Mouse (Mus musculus): Measurements from ENCODE around the gene Hist1h3i. TPM values are rescaled to one million over a fixed set of nuclear protein-coding genes. Genes with fewer than 3 reads are reported as not detected.
"Not testable (repeated sequence)": the region's sequence is repeated elsewhere in the genome, so short reads cannot be mapped to it uniquely, and the experiment has no call there.

Gene Hist1h3i
- 100 to 1,000 TPM; 145 to 150 TPM for total RNA-seq (2021)

GRCm38 (mm10) chr13:21783255-21783617 is at the start of gene Hist1h3i:
TSS of gene Hist1h3i (minus strand) at chr13:21783370.
- DNase-seq, result peak; percentile 27
- intact Hi-C loops (cut with DNase I), result no loop called here

- DNase-seq; intact Hi-C loops (cut with DNase I): not testable (repeated sequence)
Observed at GRCm38 (mm10) chr13:21831418-21832394, 48.5 kb upstream of the Hist1h3i start, which contains the start of gene Hist1h4n. TSS of gene Hist1h4n (minus strand) at chr13:21832196.

DNA sequence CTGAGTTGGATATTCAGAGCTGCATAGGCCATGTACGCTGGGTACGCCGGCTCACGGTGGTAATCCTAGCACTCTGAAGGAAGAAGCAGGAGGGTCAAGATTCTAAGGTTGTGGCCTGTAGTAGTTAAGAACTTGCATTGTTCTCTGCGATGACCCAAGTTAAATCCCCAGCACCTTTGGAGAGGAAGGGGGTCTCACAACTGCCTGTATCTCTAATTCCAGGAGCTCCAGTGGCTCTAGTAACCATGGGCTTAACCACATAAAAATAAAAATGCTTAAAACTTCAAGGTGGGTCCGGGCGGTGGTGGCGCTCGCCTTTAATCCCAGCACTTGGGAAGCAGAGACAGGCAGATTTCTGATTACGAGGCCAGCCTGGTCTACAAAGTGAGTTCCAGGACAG is 47.2 kb upstream of the Hist1h3i start:
- intact Hi-C loops (cut with DNase I), result no loop called here
- DNase-seq, result no peak

- intact Hi-C loops (cut with DNase I), result loop anchor here (10.0 kb wide), 1 partner anchor 196 kb away; no protein-coding TSS in a partner anchor
- DNase-seq, result no peak
Observed at GRCm38 (mm10) chr13:21828511-21828910, 45.3 kb upstream of the Hist1h3i start.

- not testable (repeated sequence) for DNase-seq
- intact Hi-C loops (cut with DNase I), result loop anchor here (10.0 kb wide), 1 partner anchor 205 kb away; no protein-coding TSS in a partner anchor
Observed at GRCm38 (mm10) chr13:21820082-21820890, 37.1 kb upstream of the Hist1h3i start.

- intact Hi-C loops (cut with DNase I); DNase-seq: not testable (repeated sequence)
Observed at GRCm38 (mm10) chr13:21812092-21812491, 28.9 kb upstream of the Hist1h3i start.

- intact Hi-C loops (cut with DNase I), result not testable (repeated sequence)
- DNase-seq, result peak; percentile 20
Observed at GRCm38 (mm10) chr13:21811539-21811938, 28.4 kb upstream of the Hist1h3i start, which contains the start of gene Hist1h4m. TSS of gene Hist1h4m (plus strand) at chr13:21811746.

- DNase-seq; intact Hi-C loops (cut with DNase I): not testable (repeated sequence)
Observed at GRCm38 (mm10) chr13:21811074-21811473, 27.9 kb upstream of the Hist1h3i start.

DNA sequence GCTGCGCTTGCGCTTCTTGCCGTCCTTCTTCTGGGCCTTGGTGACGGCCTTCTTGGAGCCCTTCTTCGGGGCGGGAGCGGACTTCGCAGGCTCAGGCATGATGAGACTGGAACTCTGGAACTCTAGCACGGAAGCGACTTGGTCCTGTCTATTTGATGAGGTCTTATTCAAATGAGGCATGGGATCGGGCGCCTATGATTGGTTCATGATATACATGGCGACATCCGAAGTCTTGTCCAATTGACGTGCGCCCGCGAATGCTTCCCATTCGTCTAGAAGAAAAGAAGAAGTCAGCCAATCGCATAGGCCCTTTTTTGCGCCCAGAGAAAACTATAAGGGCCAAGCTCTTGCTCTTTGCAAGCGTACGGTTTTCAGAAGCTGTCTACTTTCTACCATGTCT is 26.9 kb upstream of the Hist1h3i start, which contains the start of the genes Hist1h2bq and Hist1h2ao:
Hist1h2bq (minus strand) TSS at position 125 of the 400 bp plus-strand sequence.
Hist1h2ao (plus strand) TSS at position 393 of the 400 bp plus-strand sequence.
- intact Hi-C loops (cut with DNase I); DNase-seq: not testable (repeated sequence)

- intact Hi-C loops (cut with DNase I); DNase-seq: not testable (repeated sequence)
Observed at GRCm38 (mm10) chr13:21803058-21803457, 19.9 kb upstream of the Hist1h3i start.

DNA sequence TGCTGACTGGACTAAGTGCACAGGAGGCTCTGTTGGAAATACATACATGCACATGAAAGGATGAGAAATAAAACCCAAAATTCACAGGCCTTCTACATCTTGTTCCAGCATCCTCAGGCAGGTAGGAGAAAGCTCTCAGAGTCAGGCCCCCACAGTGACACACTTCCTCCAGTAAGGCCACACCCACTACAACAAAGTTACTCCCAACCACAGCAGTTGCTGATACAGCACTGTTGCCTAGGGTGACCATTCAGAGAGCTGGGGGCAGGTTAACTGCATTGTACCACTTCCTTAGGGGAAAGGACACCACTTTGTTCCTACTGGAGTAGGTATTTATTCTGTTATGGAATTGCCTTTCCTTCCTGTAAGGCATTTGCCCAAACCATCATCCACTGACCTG is 14.0 kb upstream of the Hist1h3i start:
- DNase-seq; intact Hi-C loops (cut with DNase I): not testable (repeated sequence)

DNA sequence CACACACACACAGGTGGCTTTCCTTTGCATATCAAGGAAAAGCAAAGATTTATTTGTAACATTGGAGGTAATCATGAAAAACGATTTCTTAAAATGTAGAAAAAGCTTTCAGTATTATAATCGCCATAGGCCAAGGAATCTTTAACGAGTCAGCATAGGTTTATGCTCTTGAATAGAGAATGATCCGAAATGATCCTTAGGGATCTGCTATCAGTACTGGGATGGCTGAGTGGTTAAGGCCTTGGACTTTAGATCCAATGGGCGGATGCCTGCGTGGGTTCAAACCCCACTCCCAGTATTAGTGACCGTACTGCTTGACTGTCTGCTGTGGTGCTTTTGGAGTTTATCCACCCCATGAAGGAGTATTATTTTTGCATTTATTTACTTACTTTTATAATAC is 12.4 kb upstream of the Hist1h3i start:
- DNase-seq, result no peak
- intact Hi-C loops (cut with DNase I), result no loop called here

- intact Hi-C loops (cut with DNase I), result no loop called here
- peak; percentile 19 for DNase-seq
Observed at GRCm38 (mm10) chr13:21790601-21791283, 7.6 kb upstream of the Hist1h3i start.

- DNase-seq, result no peak
- intact Hi-C loops (cut with DNase I), result no loop called here
Observed at GRCm38 (mm10) chr13:21789925-21790324, 6.8 kb upstream of the Hist1h3i start.

DNA sequence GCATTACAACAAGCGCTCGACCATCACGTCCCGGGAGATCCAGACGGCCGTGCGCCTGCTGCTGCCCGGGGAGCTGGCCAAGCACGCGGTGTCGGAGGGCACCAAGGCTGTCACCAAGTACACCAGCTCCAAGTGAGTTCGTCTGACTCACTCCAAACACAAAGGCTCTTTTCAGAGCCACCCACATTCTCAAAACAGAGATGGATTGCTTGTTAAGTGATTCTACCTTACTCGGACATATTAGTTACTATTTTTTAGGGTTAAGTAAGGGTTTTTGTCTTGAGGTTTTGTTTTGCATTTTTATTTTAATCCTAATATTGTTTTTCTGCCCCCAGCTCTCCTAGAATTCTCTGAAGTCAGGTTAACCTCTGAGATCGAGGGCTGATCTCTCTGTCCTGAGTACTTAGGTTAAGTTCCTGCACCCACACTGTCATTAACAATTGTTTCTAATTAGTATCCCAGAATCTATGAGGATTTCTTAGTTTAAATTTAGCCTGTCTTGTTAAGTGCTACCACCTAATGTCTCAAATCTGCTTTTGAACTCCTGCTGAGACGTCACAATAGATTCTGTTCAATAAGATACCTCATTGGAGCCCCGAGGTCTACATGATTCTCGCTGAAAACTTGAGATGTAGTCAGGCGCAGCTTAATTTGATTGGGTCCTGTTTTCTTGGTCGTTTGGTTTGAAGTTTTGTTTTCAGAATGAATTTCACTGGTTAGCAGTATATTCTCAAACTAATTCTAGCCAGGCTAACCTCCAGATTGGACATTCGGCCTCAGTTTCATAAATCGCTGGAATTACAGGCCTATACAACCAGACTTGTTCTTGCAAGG is 4.8 kb upstream of the Hist1h3i start:
- DNase-seq, result no peak
- intact Hi-C loops (cut with DNase I), result no loop called here

GRCm38 (mm10) chr13:21786899-21787629 is 3.9 kb upstream of the Hist1h3i start, which contains the start of the genes Hist1h2an and Hist1h2bp:
TSS of gene Hist1h2an (minus strand) at chr13:21787218.
TSS of gene Hist1h2bp (plus strand) at chr13:21787461.
- intact Hi-C loops (cut with DNase I), result not testable (repeated sequence)
- peak; percentile 81 for DNase-seq

DNA sequence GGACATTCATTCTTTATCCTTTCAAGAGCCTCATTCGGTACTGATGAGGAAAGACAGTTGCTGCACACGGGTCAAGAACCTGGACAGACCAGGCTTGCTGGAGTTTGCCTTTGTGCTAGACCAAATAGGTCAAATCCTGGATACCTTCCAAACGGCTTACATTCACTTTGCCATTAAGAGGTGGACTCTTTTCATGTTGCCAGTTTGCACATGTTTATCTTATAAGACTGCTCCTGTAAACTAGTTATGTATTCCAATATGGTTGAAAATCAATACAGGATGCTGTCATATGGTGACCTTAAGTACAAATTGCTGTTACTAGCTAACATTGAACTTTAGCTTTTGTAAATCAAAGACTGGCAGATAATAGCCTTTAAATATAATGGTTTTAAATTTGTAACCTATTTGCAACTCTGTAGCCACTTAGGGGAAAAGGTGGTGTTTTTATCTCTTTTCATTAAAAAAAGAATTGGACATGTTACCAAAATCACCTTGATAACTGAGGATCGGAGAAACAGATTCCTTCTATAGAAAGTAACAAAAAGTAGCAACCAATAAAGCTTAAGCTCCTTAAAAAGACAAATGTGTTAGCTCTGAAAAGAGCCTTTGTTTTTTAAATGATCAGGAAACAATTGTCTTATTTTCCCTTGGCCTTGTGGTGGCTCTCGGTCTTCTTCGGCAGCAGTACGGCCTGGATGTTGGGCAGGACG is 3.2 kb upstream of the Hist1h3i start:
- intact Hi-C loops (cut with DNase I), result no loop called here
- DNase-seq, result no peak

DNA sequence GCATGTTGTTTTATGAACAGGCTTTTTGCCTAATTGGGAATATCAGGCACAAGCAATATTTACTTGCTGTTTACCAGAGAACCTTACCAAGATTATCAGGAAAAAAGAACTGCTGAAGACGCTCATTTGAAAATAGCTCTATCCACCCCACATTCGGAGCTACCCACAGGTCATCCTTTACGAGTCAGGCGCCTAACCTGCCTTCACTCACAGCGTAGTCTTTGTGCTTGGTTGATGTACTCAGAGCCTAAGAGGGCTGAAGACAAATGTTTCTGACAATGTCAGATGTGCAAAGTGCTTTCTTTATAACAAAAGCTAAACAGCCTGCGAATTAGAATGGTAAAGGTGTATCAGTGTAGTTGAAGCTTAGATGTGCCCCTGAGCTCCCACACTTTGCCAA is 1.1 kb upstream of the Hist1h3i start:
- no peak for DNase-seq
- intact Hi-C loops (cut with DNase I), result no loop called here

All from left cerebral cortex, postnatal 4 days (tissue).